Mouse (Mus musculus): ENCODE results near the gene Flrt2.

Flrt2 gene

GRCm38 (mm10) chr12:95737571-95737970 lies 45.5 kb downstream of the Flrt2 start:
- DNase-seq (ENCODE audit: low spot score in 2 of 2) = no peak

- DNase-seq (ENCODE audit: low spot score in 2 of 2) = no peak
Measured at GRCm38 (mm10) chr12:95738031-95738430, 46.0 kb downstream of the Flrt2 start.

GRCm38 (mm10) chr12:95738491-95739135 lies 46.6 kb downstream of the Flrt2 start:
- DNase-seq (ENCODE audit: low spot score in 2 of 2) = no peak

- DNase-seq (ENCODE audit: low spot score in 2 of 2) = no peak
Measured at GRCm38 (mm10) chr12:95739739-95740138, 47.7 kb downstream of the Flrt2 start.

GRCm38 (mm10) chr12:95741296-95741695 lies 49.3 kb downstream of the Flrt2 start:
- DNase-seq (ENCODE audit: low spot score in 2 of 2) = no peak

- DNase-seq (ENCODE audit: low spot score in 2 of 2) = no peak
Measured at GRCm38 (mm10) chr12:95744307-95744706, 52.3 kb downstream of the Flrt2 start.

GRCm38 (mm10) chr12:95746856-95747579 lies 55.0 kb downstream of the Flrt2 start:
- DNase-seq (ENCODE audit: low spot score in 2 of 2) = no peak

GRCm38 (mm10) chr12:95748760-95749159 lies 56.7 kb downstream of the Flrt2 start:
- no peak for DNase-seq (ENCODE audit: low spot score in 2 of 2)

GRCm38 (mm10) chr12:95749248-95749647 lies 57.2 kb downstream of the Flrt2 start:
- DNase-seq (ENCODE audit: low spot score in 2 of 2) = no peak

GRCm38 (mm10) chr12:95759212-95759746 lies 67.3 kb downstream of the Flrt2 start:
- no peak for DNase-seq (ENCODE audit: low spot score in 2 of 2)

GRCm38 (mm10) chr12:95765255-95765654 lies 73.2 kb downstream of the Flrt2 start:
- no peak for DNase-seq (ENCODE audit: low spot score in 2 of 2)

GRCm38 (mm10) chr12:95769041-95769440 lies 77.0 kb downstream of the Flrt2 start:
- no peak for DNase-seq (ENCODE audit: low spot score in 2 of 2)

- no peak for DNase-seq (ENCODE audit: low spot score in 2 of 2)
Measured at GRCm38 (mm10) chr12:95770251-95770650, 78.2 kb downstream of the Flrt2 start.

GRCm38 (mm10) chr12:95790146-95790545 lies 98.1 kb downstream of the Flrt2 start:
- no peak for DNase-seq (ENCODE audit: low spot score in 2 of 2)

- DNase-seq (ENCODE audit: low spot score in 2 of 2) = no peak
Measured at GRCm38 (mm10) chr12:95816660-95817059, 124.6 kb downstream of the Flrt2 start.

All from urinary bladder, postnatal 4 days (tissue).